Mouse (Mus musculus): ENCODE measurements at regions not wholly inside any gene's neighbourhood (a gene's known extent, or its start where the extent isn't known, plus 50 kb on each side); places are given as distances from the start of the nearest gene placed in this dataset.

- H3K27ac ChIP-seq (ENCODE audit: insufficient read depth, low read depth, low read length), result no peak overlapping the region
- no peak for TF ChIP-seq CTCF (IDR thresholded peaks at IDR 0.05; ENCODE audit: extremely low read depth, insufficient read length, insufficient replicate concordance, low read depth, low read length)
- no peak for TF ChIP-seq POLR2A (IDR thresholded peaks at IDR 0.05; ENCODE audit: low read depth, low read length)
- 24% methylated on average over 2 of the region's 2 CpGs for WGBS
Observed at GRCm38 (mm10) chr3:38344283-38344682, 140.4 kb downstream of the Ankrd50 start.

GRCm38 (mm10) chr3:38341666-38342065 lies 143.0 kb downstream of the Ankrd50 start:
- H3K27ac ChIP-seq (ENCODE audit: insufficient read depth, low read depth, low read length), result no peak overlapping the region
- no peaks in the 10 kb centered on the region for H3K4me1 ChIP-seq (ENCODE audit: control insufficient read depth, insufficient read depth, insufficient read length, low read length)
- no peak overlapping the region for H3K4me3 ChIP-seq (ENCODE audit: low read depth, low read length)
- no peak for TF ChIP-seq CTCF (IDR thresholded peaks at IDR 0.05; ENCODE audit: extremely low read depth, insufficient read length, insufficient replicate concordance, low read depth, low read length)
- no peak for TF ChIP-seq POLR2A (IDR thresholded peaks at IDR 0.05; ENCODE audit: low read depth, low read length)
- H3K36me3 ChIP-seq (ENCODE audit: control insufficient read depth, insufficient read depth, low read length), result no peaks in the 10 kb centered on the region
- 88% methylated on average over 1 of the region's 1 CpGs for WGBS
- H3K27me3 ChIP-seq (ENCODE audit: control insufficient read depth, insufficient read depth, low read length), result no peaks in the 10 kb centered on the region

More at GRCm38 (mm10) chr3:38344283-38344682, 140.4 kb downstream of the Ankrd50 start:
- no peaks in the 10 kb centered on the region for H3K4me1 ChIP-seq (ENCODE audit: control insufficient read depth, insufficient read depth, insufficient read length, low read length)
- H3K4me3 ChIP-seq (ENCODE audit: low read depth, low read length), result no peak overlapping the region
- no peaks in the 10 kb centered on the region for H3K27me3 ChIP-seq (ENCODE audit: control insufficient read depth, insufficient read depth, low read length)
- no peaks in the 10 kb centered on the region for H3K36me3 ChIP-seq (ENCODE audit: control insufficient read depth, insufficient read depth, low read length)

GRCm38 (mm10) chr3:38333321-38333910 lies 151.2 kb downstream of the Ankrd50 start:
- no peaks in the 10 kb centered on the region for H3K27me3 ChIP-seq (ENCODE audit: control insufficient read depth, insufficient read depth, low read length)
- H3K36me3 ChIP-seq (ENCODE audit: control insufficient read depth, insufficient read depth, low read length), result no peaks in the 10 kb centered on the region
- no peaks in the 10 kb centered on the region for H3K4me1 ChIP-seq (ENCODE audit: control insufficient read depth, insufficient read depth, insufficient read length, low read length)
- no peak for TF ChIP-seq POLR2A (IDR thresholded peaks at IDR 0.05; ENCODE audit: low read depth, low read length)
- TF ChIP-seq CTCF (IDR thresholded peaks at IDR 0.05; ENCODE audit: extremely low read depth, insufficient read length, insufficient replicate concordance, low read depth, low read length), result no peak
- no peak overlapping the region for H3K27ac ChIP-seq (ENCODE audit: insufficient read depth, low read depth, low read length)
- 37% methylated on average over 3 of the region's 3 CpGs for WGBS
- H3K4me3 ChIP-seq (ENCODE audit: low read depth, low read length), result no peak overlapping the region

GRCm38 (mm10) chr3:38331169-38331568 lies 153.5 kb downstream of the Ankrd50 start:
- H3K36me3 ChIP-seq (ENCODE audit: control insufficient read depth, insufficient read depth, low read length), result no peaks in the 10 kb centered on the region
- no peaks in the 10 kb centered on the region for H3K27me3 ChIP-seq (ENCODE audit: control insufficient read depth, insufficient read depth, low read length)
- H3K4me1 ChIP-seq (ENCODE audit: control insufficient read depth, insufficient read depth, insufficient read length, low read length), result no peaks in the 10 kb centered on the region
- H3K4me3 ChIP-seq (ENCODE audit: low read depth, low read length), result no peak overlapping the region
- H3K27ac ChIP-seq (ENCODE audit: insufficient read depth, low read depth, low read length), result no peak overlapping the region
- TF ChIP-seq CTCF (IDR thresholded peaks at IDR 0.05; ENCODE audit: extremely low read depth, insufficient read length, insufficient replicate concordance, low read depth, low read length), result no peak

DNA sequence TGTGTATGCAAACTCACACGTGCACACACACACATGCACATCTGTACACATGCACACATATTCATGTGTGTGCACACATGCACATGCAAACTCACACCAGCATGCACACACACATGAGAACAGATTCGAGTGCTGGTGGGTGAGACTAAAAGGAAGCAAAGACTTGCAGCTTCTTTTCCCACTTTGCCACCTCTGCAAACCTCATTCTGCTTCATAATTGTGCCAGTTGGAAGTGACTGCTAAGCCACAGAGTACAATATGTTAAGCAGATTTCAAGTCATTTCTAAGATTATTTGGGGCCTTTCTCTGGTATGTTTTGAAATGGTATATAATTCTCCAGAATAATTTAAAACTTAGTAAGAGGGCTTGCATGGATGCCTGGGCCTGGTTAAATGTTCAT lies 157.4 kb downstream of the Ankrd50 start:
- 60% methylated on average over 2 of the region's 2 CpGs for WGBS
- TF ChIP-seq POLR2A (IDR thresholded peaks at IDR 0.05; ENCODE audit: low read depth, low read length) (no peak), CTCF (IDR thresholded peaks at IDR 0.05; ENCODE audit: extremely low read depth, insufficient read length, insufficient replicate concordance, low read depth, low read length) (no peak)

DNA sequence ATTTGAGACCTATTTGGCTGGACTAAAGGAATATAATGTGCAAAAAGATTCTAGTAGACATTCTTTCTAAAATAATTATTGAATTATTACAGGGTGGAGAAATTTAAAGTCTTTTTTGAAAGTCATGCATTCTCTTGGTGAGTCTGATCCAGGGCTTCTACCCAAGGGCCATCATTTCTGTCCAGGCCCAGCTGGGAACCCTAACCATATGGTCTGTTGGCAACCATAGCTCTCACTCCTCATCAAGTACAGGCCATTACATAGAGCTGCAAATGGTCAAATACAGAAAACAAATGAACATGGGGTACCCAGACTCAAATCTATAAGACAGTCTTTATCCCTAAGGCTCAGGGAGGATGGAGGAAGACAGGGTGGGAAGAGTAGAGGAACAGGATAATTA lies 158.4 kb downstream of the Ankrd50 start:
- no peak overlapping the region for H3K4me3 ChIP-seq (ENCODE audit: low read depth, low read length)
- TF ChIP-seq CTCF (IDR thresholded peaks at IDR 0.05; ENCODE audit: extremely low read depth, insufficient read length, insufficient replicate concordance, low read depth, low read length) (no peak), POLR2A (IDR thresholded peaks at IDR 0.05; ENCODE audit: low read depth, low read length) (no peak)
- no peaks in the 10 kb centered on the region for H3K27me3 ChIP-seq (ENCODE audit: control insufficient read depth, insufficient read depth, low read length)
- H3K27ac ChIP-seq (ENCODE audit: insufficient read depth, low read depth, low read length), result no peak overlapping the region
- no peaks in the 10 kb centered on the region for H3K36me3 ChIP-seq (ENCODE audit: control insufficient read depth, insufficient read depth, low read length)
- no peaks in the 10 kb centered on the region for H3K4me1 ChIP-seq (ENCODE audit: control insufficient read depth, insufficient read depth, insufficient read length, low read length)

More for the DNA sequence above, 157.4 kb downstream of the Ankrd50 start:
- H3K4me3 ChIP-seq (ENCODE audit: low read depth, low read length), result no peak overlapping the region
- no peak overlapping the region for H3K27ac ChIP-seq (ENCODE audit: insufficient read depth, low read depth, low read length)
- H3K36me3 ChIP-seq (ENCODE audit: control insufficient read depth, insufficient read depth, low read length), result no peaks in the 10 kb centered on the region
- H3K27me3 ChIP-seq (ENCODE audit: control insufficient read depth, insufficient read depth, low read length), result no peaks in the 10 kb centered on the region
- H3K4me1 ChIP-seq (ENCODE audit: control insufficient read depth, insufficient read depth, insufficient read length, low read length), result no peaks in the 10 kb centered on the region

GRCm38 (mm10) chr3:38324663-38325062 lies 160.0 kb downstream of the Ankrd50 start:
- H3K36me3 ChIP-seq (ENCODE audit: control insufficient read depth, insufficient read depth, low read length), result no peaks in the 10 kb centered on the region
- no peaks in the 10 kb centered on the region for H3K4me1 ChIP-seq (ENCODE audit: control insufficient read depth, insufficient read depth, insufficient read length, low read length)
- TF ChIP-seq POLR2A (IDR thresholded peaks at IDR 0.05; ENCODE audit: low read depth, low read length), result no peak
- no peak for TF ChIP-seq CTCF (IDR thresholded peaks at IDR 0.05; ENCODE audit: extremely low read depth, insufficient read length, insufficient replicate concordance, low read depth, low read length)
- no peak overlapping the region for H3K4me3 ChIP-seq (ENCODE audit: low read depth, low read length)
- 83% methylated on average over 2 of the region's 2 CpGs for WGBS
- H3K27me3 ChIP-seq (ENCODE audit: control insufficient read depth, insufficient read depth, low read length), result no peaks in the 10 kb centered on the region
- H3K27ac ChIP-seq (ENCODE audit: insufficient read depth, low read depth, low read length), result no peak overlapping the region
